Mouse (Mus musculus) spleen, adult 12 weeks (tissue): Measurements from ENCODE around the gene Tecpr1.

Experiments
- DNase-seq: peaks from one replicate; pipeline ENCODE4 v3.0.0; 2022; ENCODE audit warnings: low spot score

Gene Tecpr1

DNA sequence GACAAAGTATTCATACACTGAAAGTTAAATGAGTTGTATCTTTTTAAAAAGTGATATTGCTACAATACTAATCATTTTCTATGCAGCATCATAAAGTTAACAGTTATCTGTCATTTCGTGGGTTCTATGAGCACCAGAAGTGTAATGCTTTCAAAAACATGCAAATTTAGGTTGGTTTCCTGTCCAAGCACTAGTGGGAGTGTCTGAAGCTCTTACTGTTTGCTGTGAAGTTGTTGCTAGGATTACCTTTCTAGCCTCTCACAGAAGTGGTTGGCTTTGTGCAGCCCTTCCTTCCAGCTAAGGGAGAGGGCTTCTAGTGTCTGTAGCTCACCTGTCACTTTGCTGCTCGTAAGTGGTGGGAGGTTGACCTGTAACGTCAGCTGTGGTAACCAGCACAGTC is 57.7 kb downstream of the Tecpr1 start:
- no peak for DNase-seq

DNA sequence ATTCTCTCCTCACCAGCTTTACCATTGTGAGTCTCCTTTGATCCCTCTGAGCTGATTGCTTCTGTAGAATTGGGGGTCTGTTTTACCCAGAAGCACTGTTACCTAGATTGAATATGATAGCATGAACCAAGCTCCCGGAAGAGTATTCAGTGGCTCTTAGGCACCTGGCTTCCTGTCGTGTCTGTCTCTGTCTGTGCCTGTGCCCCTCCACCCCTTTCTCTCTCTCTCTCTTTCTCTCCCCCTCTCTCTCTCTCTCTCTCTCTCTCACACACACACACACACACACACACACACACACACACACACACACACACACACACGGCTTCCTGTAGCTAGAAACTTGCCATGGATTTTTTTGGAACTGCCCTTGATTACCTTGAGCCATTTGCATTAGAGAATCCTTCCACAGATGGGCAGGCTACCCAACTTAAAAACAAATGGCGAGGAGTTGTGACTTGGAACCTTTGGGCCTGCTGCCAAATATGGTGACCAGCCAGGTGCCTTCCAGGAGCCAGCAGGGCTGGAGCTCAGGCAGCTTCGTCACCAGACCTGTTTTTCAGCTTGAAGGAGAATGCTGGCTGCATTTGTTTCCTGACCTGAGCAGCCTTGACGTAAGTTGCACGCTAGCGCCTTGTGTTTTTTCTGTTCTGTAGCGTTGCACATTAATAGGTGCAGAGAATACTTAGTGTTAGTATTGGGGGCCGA is 60.5 kb downstream of the Tecpr1 start:
- no peak for DNase-seq

DNA sequence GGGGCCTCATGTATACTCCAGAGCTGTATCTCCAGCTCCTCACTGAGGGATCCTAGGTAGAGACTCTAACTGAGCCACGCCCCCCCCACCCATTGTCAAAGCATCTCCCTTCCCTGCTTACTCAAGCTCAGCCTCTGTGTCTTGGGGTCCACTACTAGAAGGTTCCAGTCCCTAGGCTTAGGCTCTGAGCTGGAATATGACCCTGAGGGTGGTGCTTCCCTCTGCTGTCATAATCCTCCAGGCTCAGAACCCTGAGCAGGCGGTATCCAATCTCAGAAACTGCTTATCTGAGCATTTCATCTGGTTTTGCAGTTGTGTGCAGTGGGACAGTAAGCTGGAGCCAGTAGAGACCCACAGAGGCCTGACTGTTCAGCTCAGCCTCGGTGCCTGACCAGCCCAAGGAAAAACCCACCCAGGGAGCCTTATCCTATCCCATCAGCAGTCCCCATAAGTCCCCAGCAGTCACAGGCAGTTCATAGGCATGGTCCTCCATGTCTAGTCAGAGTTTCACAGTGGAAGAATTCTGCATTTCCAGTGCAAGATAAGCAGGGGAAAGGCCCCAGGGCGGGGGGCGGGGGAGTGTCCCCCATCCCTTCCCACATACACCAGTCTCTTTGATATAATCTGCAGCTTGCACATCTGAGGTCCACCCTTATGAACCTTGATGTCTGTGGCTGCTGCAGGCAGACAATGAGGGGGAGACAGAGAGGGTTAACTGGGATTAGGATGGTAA is 61.2 kb downstream of the Tecpr1 start:
- DNase-seq = no peak

DNA sequence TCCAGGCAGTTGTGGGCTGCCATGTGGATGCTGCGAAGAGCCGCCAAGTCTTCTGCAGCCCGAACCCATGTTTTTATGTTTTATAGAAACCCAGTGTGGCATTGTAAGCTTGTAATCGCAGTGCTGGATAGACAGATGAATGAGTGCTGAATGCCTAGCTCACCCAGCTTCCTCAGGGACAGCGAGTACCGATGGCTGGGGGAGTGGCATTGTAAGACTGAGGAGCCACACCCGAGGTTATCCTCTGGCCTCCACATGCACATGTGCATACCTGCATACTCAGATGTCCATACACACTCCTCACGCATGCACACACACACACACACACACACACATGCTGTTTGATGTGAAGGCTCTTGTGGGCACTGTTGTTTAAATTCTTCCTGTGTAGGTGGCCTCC is 64.3 kb downstream of the Tecpr1 start:
- DNase-seq = no peak

DNA sequence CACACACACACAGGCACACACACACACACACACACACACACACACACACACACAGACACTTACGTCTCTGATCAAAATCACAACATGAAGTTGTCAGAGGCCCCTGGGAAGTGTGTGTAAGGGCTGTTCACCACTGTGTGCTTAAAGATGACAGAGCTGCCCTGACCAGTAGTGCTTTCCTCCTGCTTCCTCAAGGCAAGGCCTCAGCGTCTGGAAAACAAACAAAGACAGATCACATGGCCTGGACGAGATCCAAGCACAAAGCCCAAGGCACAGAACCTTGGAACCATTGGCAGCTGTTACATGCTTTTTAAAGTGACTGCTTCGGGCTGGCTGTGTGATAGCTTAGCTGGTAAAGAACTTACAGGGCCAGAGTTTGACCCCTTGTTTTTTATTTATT is 64.8 kb downstream of the Tecpr1 start:
- no peak for DNase-seq

DNA sequence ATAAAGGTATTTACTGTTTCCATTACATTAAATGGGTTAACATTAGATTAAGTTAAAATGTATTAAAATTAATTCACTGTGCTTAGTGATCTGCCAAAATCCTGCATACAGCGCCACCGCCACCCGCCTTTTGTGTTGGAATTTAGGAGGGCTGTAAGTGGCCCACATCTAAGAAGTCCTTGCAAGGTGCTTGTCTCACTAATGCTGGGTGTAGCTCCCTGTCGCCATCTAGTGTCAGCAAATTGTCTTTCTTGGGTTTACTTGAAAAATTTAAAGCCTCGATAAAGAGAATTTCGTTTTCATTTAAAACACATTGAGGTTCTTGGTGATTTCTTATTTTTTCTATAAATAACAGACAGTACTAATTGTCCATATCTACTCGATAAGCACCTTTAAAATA is 68.9 kb downstream of the Tecpr1 start:
- DNase-seq = peak; percentile 18

DNA sequence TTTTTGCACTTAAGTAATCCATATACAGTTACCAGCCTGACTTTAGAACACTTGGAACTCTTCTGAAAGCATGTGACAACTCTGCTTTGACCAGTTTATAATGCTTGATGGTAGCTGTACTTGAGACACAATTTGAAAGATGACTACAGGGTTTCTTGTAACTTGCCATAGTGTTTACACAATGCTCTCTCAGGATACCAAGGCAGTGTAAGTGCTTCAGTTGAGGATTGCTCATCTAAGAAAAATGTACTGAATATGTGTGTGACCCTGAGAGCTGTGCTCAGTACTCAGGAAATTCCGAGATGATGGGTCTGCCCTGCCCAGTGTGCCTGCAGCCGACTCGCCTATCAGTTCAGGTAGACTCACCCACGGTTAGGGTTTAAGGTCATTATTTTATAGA is 72.1 kb downstream of the Tecpr1 start:
- DNase-seq = no peak

DNA sequence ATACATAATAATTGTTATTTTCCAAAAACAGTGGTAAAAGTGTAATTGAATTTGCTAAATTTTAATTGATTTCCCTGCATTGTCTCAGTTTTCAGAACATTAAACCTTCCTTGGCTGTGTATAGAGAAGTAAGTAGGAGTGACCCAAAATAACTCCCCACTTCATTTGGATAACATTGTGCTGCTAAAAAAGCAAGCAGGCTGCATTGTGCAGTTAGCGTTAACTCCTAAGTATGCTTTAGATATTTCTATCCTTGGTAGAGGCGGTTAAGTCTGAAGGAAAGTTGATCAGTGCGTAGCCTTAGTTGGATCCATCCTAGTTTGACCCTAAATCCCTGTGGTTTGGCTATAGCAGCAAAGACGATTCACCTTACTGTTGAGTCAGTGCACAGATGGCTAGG is 73.9 kb downstream of the Tecpr1 start:
- DNase-seq = no peak

DNA sequence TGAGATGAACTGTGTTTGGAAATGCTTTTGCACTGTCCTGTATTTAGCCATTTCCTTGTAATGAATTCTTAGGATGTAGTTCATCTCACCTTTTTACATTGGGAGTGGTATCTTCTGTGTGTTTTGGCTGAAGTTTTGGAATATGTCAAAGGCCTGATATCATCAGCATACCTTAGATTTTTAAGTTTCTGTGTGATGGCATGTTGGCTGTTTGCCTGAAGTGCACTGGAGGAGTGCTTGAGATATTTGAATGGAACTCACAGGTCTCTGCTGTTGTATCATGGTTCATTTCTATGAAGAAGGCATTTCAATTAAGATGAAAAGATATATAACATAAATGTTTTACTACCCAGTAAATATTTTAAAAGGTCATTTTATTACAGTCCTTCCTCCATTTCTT is 76.5 kb downstream of the Tecpr1 start:
- no peak for DNase-seq
